Mouse (Mus musculus) urinary bladder, adult 2 months (tissue): ENCODE measurements around the gene Myg1. TPM values are rescaled to one million over a fixed set of nuclear protein-coding genes. Genes with fewer than 3 reads are reported as not detected.

ENCODE experiments used
- DNase-seq: peaks from one replicate; pipeline ENCODE4 v3.0.0; 2022; ENCODE audit warnings: low spot score
- polyA plus RNA-seq: library from polyadenylated mRNA; depleted of rRNA; stranded (reverse); fragments of >200 nt; gene quantifications from 2 replicates; pipeline ENCODE4 v1.2.3, GENCODE M21; 2012; rRNA removed

Gene Myg1
- polyA plus RNA-seq, 1 experiment, result 59.1 TPM

DNA sequence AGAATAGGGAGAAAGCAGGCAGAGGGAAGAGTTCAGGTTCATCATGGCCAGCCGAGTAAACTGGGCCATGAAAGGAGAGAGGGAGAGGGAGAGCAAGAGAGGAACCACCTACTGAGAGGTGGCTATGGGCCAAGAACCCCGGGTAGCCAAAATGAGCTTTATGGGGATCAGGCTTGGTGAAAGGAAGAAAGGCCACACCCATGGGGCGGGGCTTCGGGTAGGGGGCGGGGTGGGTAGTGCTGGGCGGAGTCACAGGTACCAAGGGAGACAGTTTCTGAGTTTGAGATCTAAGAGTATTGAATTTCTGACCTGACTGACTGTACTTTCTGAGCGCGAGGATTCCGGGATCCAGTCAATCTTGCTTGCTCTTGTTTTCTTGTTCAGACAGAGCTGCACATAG, 55.1 kb downstream of the Myg1 start:
- DNase-seq, result no peak

Other genes starting within 250 kb of the Myg1 start
- 69.2 and 107 TPM in 2 replicates for gene Tns2, start 231.3 kb upstream of the Myg1 start, polyA plus RNA-seq
- 43.7 and 50.0 TPM in 2 replicates for gene Spryd3, start 195.5 kb upstream of the Myg1 start, polyA plus RNA-seq
- gene Igfbp6, start 187.3 kb upstream of the Myg1 start, polyA plus RNA-seq, result 260 TPM in 2 replicates
- gene Soat2, start 181.2 kb upstream of the Myg1 start, polyA plus RNA-seq, result 0.59 and 0.89 TPM in 2 replicates
- 62.9 and 67.8 TPM in 2 replicates for gene Zfp740, start 128.5 kb upstream of the Myg1 start, polyA plus RNA-seq
- gene Csad, start 127.0 kb upstream of the Myg1 start, polyA plus RNA-seq, result 92.4 and 102 TPM in 2 replicates
- 7.0 and 13.2 TPM in 2 replicates for gene Itgb7, start 99.8 kb upstream of the Myg1 start, polyA plus RNA-seq
- gene Rarg, start 74.2 kb upstream of the Myg1 start, polyA plus RNA-seq, result 72.2 and 76.7 TPM in 2 replicates
- gene Gm9918, start 61.1 kb upstream of the Myg1 start, polyA plus RNA-seq, result 0.56 and 0.59 TPM in 2 replicates
- gene Mfsd5, start 52.3 kb upstream of the Myg1 start, polyA plus RNA-seq, result 62.6 and 64.4 TPM in 2 replicates
- gene Espl1, start 35.4 kb upstream of the Myg1 start, polyA plus RNA-seq, result 1.7 and 1.9 TPM in 2 replicates
- gene Pfdn5, start 5.6 kb upstream of the Myg1 start, polyA plus RNA-seq, result 396 and 519 TPM in 2 replicates
- 19.1 and 21.4 TPM in 2 replicates for gene Aaas, start 19.1 kb downstream of the Myg1 start, polyA plus RNA-seq
- 0.15 and 0.21 TPM in 2 replicates for gene Sp7, start 35.5 kb downstream of the Myg1 start, polyA plus RNA-seq
- 19.1 and 24.2 TPM in 2 replicates for gene Sp1, start 74.4 kb downstream of the Myg1 start, polyA plus RNA-seq
- gene Amhr2, start 113.7 kb downstream of the Myg1 start, polyA plus RNA-seq, result 0.53 and 0.62 TPM in 2 replicates
- 145 and 166 TPM in 2 replicates for gene Prr13, start 127.3 kb downstream of the Myg1 start, polyA plus RNA-seq
- 328 and 432 TPM in 2 replicates for gene Pcbp2, start 138.8 kb downstream of the Myg1 start, polyA plus RNA-seq
- gene Gm10337, start 172.0 kb downstream of the Myg1 start, polyA plus RNA-seq, result not detected in 2 replicates
- gene Map3k12, start 185.4 kb downstream of the Myg1 start, polyA plus RNA-seq, result 13.1 and 13.7 TPM in 2 replicates
- gene Tarbp2, start 186.5 kb downstream of the Myg1 start, polyA plus RNA-seq, result 55.0 and 72.5 TPM in 2 replicates
- gene Npff, start 193.2 kb downstream of the Myg1 start, polyA plus RNA-seq, result 8.1 and 8.2 TPM in 2 replicates